Mouse (Mus musculus): ENCODE measurements around the gene Barhl2. TPM values are rescaled to one million over a fixed set of nuclear protein-coding genes. Genes with fewer than 3 reads are reported as not detected.

Gene Barhl2
- total and polyA plus RNA-seq, 2 experiments from 2014 or later = not detected

GRCm38 (mm10) chr5:106472105-106472500 is 14.1 kb upstream of the Barhl2 start:
- Histone ChIP-seq H3K4me3 (ENCODE audit: low read depth, low read length) (no peak overlapping the region), H3K9me3 (replicated peaks; ENCODE audit: control insufficient read depth, low read length) (no peaks in the 10 kb centered on the region), H3K36me3 (replicated peaks; ENCODE audit: control insufficient read depth, insufficient read depth, low read length) (no peaks in the 10 kb centered on the region), H3K4me1 (ENCODE audit: control insufficient read depth, insufficient read depth) (no peaks in the 10 kb centered on the region), H3K27me3 (ENCODE audit: control insufficient read depth, insufficient read depth, low read length) (peaks cover 88% of the 10 kb centered on the region), H3K27ac (ENCODE audit: low read depth) (no peak overlapping the region), H3K9ac (replicated peaks; ENCODE audit: low read depth, low read length) (no peak overlapping the region), H3K4me2 (ENCODE audit: low read depth, low read length) (no peak overlapping the region)
- ATAC-seq (ENCODE audit: insufficient read depth, low read depth) (no peak), DNase-seq (ENCODE audit: low spot score) (no peak)
- 22% methylated on average over 10 of the region's 10 CpGs for WGBS
- TF ChIP-seq EP300 (IDR thresholded peaks at IDR 0.05; ENCODE audit: low read depth) (no peak), CTCF (IDR thresholded peaks at IDR 0.05; ENCODE audit: low read depth) (no peak)

DNA sequence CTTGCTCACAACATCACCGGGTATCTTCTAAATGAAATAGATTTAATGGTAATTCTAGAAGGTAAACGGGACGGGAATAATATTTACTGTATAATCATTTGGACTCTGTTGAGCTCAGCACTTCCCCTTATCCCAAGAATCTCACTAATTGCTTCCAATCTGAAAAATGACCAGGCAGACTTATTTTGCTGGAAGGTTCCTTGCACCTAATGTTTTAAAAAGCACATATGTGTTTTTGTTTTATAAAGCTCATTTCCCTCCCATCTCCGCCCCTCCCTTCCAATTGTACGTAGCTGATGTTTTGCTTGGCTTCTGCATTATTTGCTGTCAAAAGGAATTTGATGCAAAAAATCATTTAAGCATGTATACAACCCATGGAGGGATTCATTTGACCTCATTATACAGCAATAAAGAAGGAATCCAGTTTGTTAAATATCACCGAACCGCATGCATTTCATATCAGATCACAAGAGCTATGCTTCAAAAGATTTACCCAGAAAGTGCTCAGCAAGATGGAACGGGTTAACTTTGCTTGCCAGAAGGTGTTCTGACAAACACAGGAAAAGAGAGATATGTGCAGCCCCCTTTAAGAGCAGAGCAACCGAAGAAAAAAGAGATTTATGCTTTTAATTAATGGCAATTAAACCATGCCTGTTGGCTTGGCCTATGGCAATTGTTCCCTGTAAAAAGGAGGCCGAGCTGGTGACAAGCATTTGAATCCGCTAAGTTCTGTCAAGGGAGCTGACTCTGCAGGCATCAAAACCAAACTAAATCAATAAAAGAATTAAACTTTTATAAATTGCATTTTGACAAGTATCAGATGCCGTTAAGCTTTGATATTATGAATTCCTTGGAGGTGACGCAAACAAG is 13.5 kb upstream of the Barhl2 start:
- Histone ChIP-seq H3K9me3 (replicated peaks; ENCODE audit: control insufficient read depth, low read length) (no peaks in the 10 kb centered on the region), H3K36me3 (replicated peaks; ENCODE audit: control insufficient read depth, insufficient read depth, low read length) (no peaks in the 10 kb centered on the region), H3K4me1 (ENCODE audit: control insufficient read depth, insufficient read depth) (no peaks in the 10 kb centered on the region), H3K4me3 (ENCODE audit: low read depth, low read length) (no peak overlapping the region), H3K27ac (ENCODE audit: low read depth) (no peak overlapping the region), H3K4me2 (ENCODE audit: low read depth, low read length) (no peak overlapping the region), H3K9ac (replicated peaks; ENCODE audit: low read depth, low read length) (no peak overlapping the region), H3K27me3 (ENCODE audit: control insufficient read depth, insufficient read depth, low read length) (peaks cover 94% of the 10 kb centered on the region)
- WGBS = 25% methylated on average over 13 of the region's 13 CpGs
- ATAC-seq (ENCODE audit: insufficient read depth, low read depth) (no peak), DNase-seq (ENCODE audit: low spot score) (no peak)
- TF ChIP-seq CTCF (IDR thresholded peaks at IDR 0.05; ENCODE audit: low read depth) = no peak
- TF ChIP-seq EP300 (IDR thresholded peaks at IDR 0.05; ENCODE audit: low read depth) = no peak

GRCm38 (mm10) chr5:106465129-106465790 is 7.3 kb upstream of the Barhl2 start:
- Histone ChIP-seq H3K27me3 (ENCODE audit: control insufficient read depth, insufficient read depth, low read length) (peaks cover 100% of the 10 kb centered on the region), H3K4me1 (ENCODE audit: control insufficient read depth, insufficient read depth) (no peaks in the 10 kb centered on the region), H3K4me2 (ENCODE audit: low read depth, low read length) (no peak overlapping the region), H3K36me3 (replicated peaks; ENCODE audit: control insufficient read depth, insufficient read depth, low read length) (no peaks in the 10 kb centered on the region), H3K4me3 (ENCODE audit: low read depth, low read length) (no peak overlapping the region), H3K27ac (ENCODE audit: low read depth) (no peak overlapping the region), H3K9me3 (replicated peaks; ENCODE audit: control insufficient read depth, low read length) (no peaks in the 10 kb centered on the region), H3K9ac (replicated peaks; ENCODE audit: low read depth, low read length) (no peak overlapping the region)
- no peak for ATAC-seq (ENCODE audit: insufficient read depth, low read depth)
- WGBS = 2% methylated on average over 31 of the region's 31 CpGs
- no peak for DNase-seq (ENCODE audit: low spot score)
- TF ChIP-seq CTCF (IDR thresholded peaks at IDR 0.05; ENCODE audit: low read depth) (no peak), EP300 (IDR thresholded peaks at IDR 0.05; ENCODE audit: low read depth) (no peak)

DNA sequence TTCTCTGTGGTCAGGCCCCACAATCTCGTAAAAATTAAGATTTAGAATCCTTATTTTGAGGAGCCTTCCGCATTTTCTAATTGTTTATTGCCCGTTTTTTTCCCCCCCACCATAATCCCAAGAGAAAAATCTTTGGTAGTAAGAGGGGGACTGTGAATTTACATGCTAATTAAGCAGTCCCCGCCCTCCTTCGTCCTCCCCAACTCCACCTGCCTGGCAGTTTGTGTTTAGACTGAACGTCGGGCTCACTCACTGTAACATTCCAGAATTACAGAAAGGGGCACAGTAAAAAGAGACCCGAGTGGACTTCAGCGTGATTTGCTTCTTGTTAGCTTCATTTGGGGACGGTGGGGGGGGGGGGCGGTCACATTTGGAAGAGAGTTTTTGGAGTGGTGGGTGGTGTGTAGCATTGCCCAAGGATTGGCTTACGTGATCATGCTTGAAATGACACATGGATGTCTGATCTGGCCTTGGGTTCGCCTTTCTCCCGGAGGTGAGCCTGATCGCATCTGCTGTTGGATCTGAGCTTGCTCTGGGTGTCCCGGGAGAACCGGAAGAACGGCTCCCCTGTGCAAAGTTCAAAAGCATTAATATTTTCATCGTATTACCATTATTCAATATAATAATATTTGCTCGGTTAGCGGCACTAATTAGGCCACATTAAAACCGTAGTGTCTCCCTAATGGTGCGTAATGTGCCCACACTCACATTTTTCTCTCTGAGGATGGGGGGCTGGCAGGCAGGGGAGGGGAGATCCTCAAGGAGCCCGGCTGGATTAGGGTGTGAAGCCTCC is 6.6 kb upstream of the Barhl2 start:
- Histone ChIP-seq H3K4me2 (ENCODE audit: low read depth, low read length) (no peak overlapping the region), H3K4me3 (ENCODE audit: low read depth, low read length) (no peak overlapping the region), H3K36me3 (replicated peaks; ENCODE audit: control insufficient read depth, insufficient read depth, low read length) (no peaks in the 10 kb centered on the region), H3K4me1 (ENCODE audit: control insufficient read depth, insufficient read depth) (no peaks in the 10 kb centered on the region), H3K9me3 (replicated peaks; ENCODE audit: control insufficient read depth, low read length) (no peaks in the 10 kb centered on the region), H3K27me3 (ENCODE audit: control insufficient read depth, insufficient read depth, low read length) (peaks cover 100% of the 10 kb centered on the region), H3K27ac (ENCODE audit: low read depth) (no peak overlapping the region), H3K9ac (replicated peaks; ENCODE audit: low read depth, low read length) (no peak overlapping the region)
- no peak for DNase-seq (ENCODE audit: low spot score)
- TF ChIP-seq CTCF (IDR thresholded peaks at IDR 0.05; ENCODE audit: low read depth) = no peak
- no peak for TF ChIP-seq EP300 (IDR thresholded peaks at IDR 0.05; ENCODE audit: low read depth)
- 4% methylated on average over 24 of the region's 24 CpGs for WGBS
- no peak for ATAC-seq (ENCODE audit: insufficient read depth, low read depth)

GRCm38 (mm10) chr5:106463661-106464191 is 5.8 kb upstream of the Barhl2 start:
- H3K9me3 ChIP-seq (replicated peaks; ENCODE audit: control insufficient read depth, low read length) = no peaks in the 10 kb centered on the region
- no peak overlapping the region for H3K4me2 ChIP-seq (ENCODE audit: low read depth, low read length)
- ATAC-seq (ENCODE audit: insufficient read depth, low read depth) (no peak), DNase-seq (ENCODE audit: low spot score) (no peak)
- H3K4me1 ChIP-seq (ENCODE audit: control insufficient read depth, insufficient read depth) = peaks cover 4% of the 10 kb centered on the region; the same call in 1 of the 2 replicates
- WGBS = 2% methylated on average over 25 of the region's 25 CpGs
- H3K9ac ChIP-seq (replicated peaks; ENCODE audit: low read depth, low read length) = no peak overlapping the region
- TF ChIP-seq EP300 (IDR thresholded peaks at IDR 0.05; ENCODE audit: low read depth) = no peak
- no peak for TF ChIP-seq CTCF (IDR thresholded peaks at IDR 0.05; ENCODE audit: low read depth)
- H3K4me3 ChIP-seq (ENCODE audit: low read depth, low read length) = no peak overlapping the region
- peaks cover 100% of the 10 kb centered on the region for H3K27me3 ChIP-seq (ENCODE audit: control insufficient read depth, insufficient read depth, low read length)
- no peak overlapping the region for H3K27ac ChIP-seq (ENCODE audit: low read depth)
- no peaks in the 10 kb centered on the region for H3K36me3 ChIP-seq (replicated peaks; ENCODE audit: control insufficient read depth, insufficient read depth, low read length)
